Mouse (Mus musculus): ENCODE measurements around the gene 4930507D05Rik.

DNA sequence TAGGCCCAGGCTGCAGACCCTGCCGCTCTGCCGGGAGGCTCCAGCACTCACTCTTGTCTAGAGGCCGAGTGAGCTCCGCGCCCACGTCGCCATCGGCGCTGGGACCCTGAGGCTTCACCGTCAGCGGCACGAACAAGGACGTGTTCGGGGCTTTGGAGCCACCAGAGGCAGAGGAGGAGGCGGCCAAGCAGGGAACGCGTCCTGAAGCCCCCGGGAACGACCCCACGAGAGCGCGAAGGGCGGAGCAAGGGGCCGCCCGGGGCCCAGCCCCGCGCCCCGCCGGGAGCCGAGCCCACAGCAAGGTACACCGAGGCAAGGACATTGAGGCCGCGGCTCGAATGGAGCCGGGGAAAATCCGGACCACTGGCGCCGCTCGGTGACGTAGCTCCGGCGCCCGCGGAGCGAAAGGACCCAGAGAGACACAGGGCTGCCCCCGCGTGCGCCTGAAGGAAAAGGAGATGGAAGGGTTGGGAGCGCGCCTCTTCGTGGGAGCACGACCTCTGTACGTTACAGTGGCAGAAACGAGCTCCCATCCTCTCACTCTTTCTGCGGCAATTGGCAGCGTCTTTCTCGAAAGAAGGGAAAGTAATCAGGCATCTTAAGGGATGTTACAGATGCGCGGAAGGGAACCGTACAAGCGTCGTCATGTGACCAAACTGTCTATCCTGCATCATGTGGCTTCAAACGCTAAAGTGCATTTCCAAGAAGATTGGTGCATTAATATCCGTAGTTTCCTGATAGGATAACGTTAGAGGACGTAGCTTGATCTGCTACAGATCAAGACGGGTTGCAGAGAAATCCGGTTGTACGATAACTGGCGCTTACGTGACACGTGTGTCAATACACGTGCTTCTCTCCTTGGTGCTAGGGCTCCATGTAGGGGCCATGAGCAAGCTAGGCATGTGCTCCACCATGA lies at the start of gene 4930507D05Rik, which contains the start of gene Supv3l1:
- TF ChIP-seq POLR2A (IDR thresholded peaks at IDR 0.05; ENCODE audit: borderline replicate concordance, low read depth, low read length) (no peak), CTCF (IDR thresholded peaks at IDR 0.05; ENCODE audit: low read depth, low read length) (no peak)

All from bone marrow macrophage, adult 2 months (primary cell).